Comparison of ENCODE assay signal across 22 mouse cellular contexts in the genomic region with DNA sequence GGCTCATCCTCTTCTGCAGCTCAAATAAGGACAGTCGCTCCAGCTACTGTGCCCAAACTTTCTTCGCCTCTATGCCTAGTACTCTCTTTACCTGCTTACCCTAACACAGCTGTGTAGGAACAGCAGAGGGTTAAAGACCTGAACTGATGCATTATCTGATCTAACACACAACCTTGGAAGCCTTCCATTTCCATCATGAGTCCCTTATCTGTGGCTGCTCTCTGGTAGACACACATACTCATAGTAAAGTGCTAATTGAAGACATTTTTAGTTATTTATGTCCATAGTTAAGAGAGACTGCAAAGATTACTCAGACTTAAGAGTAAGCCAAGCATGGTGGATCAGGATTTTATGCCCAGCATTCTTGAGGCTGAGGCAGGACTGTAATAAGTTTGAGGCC. TPM values are rescaled to one million over a fixed set of nuclear protein-coding genes. Genes with fewer than 3 reads are reported as not detected.
A peak's percentile ranks its signal among the peaks of the same experiment; 100 is the strongest.
DNase-seq lines count a peak whose midpoint lies in the region; ATAC-seq and TF ChIP-seq lines count a peak whose summit lies in the region.
"Had no signal": no experiment of that assay in that cellular context is flagged by ENCODE, and none has a peak within 500 bp of the region (broad histone marks: within the 10 kb centered on the region; RNA-seq: fewer than 3 reads in every experiment).

No protein-coding gene starts in this region.

- 79% methylated on average over 2 of the region's 2 CpGs for WGBS in liver, embryonic 13.5 days (ENCODE audit: insufficient replicate concordance)
- WGBS in liver, postnatal 0 days (ENCODE audit: insufficient replicate concordance), result 87% methylated on average over 2 of the region's 2 CpGs

- peak; percentile 79 for ATAC-seq in erythroblast, adult 5-6 weeks (replicated peaks; ENCODE audit: low FRiP score, poor library complexity, severe bottlenecking)
- ATAC-seq in liver, embryonic 13.5 days (ENCODE audit: low read depth), result peak; percentile 73
- peak; percentile 35 for ATAC-seq in liver, postnatal 0 days
- ATAC-seq: forebrain, embryonic 13.5 days; forebrain, postnatal 0 days; hindbrain, embryonic 16.5 days had no signal

- intact Hi-C loops in left cerebral cortex, postnatal 10 days (cut with DNase I), result no loop called here

- H3K36me3 ChIP-seq in MEL (ENCODE audit: control insufficient read depth in 1 of 2, insufficient read depth in 2 of 2, low read length in 2 of 2), result peaks cover 0 to 10% of the 10 kb centered on the region in 2 experiments; a peak in 2 of 4 replicates
- peaks cover 9% of the 10 kb centered on the region; the same call in 1 of the 2 replicates for H3K36me3 ChIP-seq in liver, embryonic 13.5 days
- H3K36me3 ChIP-seq in liver, postnatal 0 days (replicated peaks; ENCODE audit: insufficient read depth, low read length), result no peaks in the 10 kb centered on the region
- H3K36me3 ChIP-seq: embryonic facial prominence, embryonic 15.5 days; heart, embryonic 13.5 days had no signal

- peak overlapping the region; percentile 43 for H3K4me2 ChIP-seq in liver, embryonic 13.5 days
- peak overlapping the region; percentile 36; the same call in 1 of the 2 replicates for H3K4me2 ChIP-seq in liver, postnatal 0 days (ENCODE audit: low read depth, low read length)
- H3K4me2 ChIP-seq: embryonic facial prominence, embryonic 15.5 days; forebrain, embryonic 13.5 days; heart, embryonic 13.5 days had no signal

- no peak for TF ChIP-seq CTCF in MEL (IDR thresholded peaks at IDR 0.05 in 2 of 3, conservative IDR thresholded peaks at IDR 0.05 in 1 of 3; ENCODE audit: control insufficient read depth in 1 of 3, insufficient read depth in 1 of 3, low read depth in 2 of 3, low read length in 3 of 3, poor library complexity in 1 of 3, severe bottlenecking in 1 of 3)
- TF ChIP-seq CTCF in liver, postnatal 0 days (IDR thresholded peaks at IDR 0.05; ENCODE audit: low read depth), result no peak

- H3K4me1 ChIP-seq in MEL (ENCODE audit: control insufficient read depth in 1 of 2, insufficient read depth in 2 of 2, low read length in 2 of 2), result peaks cover 6 to 7% of the 10 kb centered on the region in 2 experiments
- peaks cover 73% of the 10 kb centered on the region for H3K4me1 ChIP-seq in liver, embryonic 13.5 days (replicated peaks)
- peaks cover 13% of the 10 kb centered on the region for H3K4me1 ChIP-seq in liver, postnatal 0 days (ENCODE audit: insufficient read depth)
- H3K4me1 ChIP-seq: embryonic facial prominence, embryonic 15.5 days; forebrain, embryonic 13.5 days had no signal

- H3K9ac ChIP-seq in MEL (ENCODE audit: control insufficient read depth, low read depth, low read length, poor library complexity, severe bottlenecking), result no peak overlapping the region
- H3K9ac ChIP-seq in liver, embryonic 13.5 days, result peak overlapping the region; percentile 42
- peak overlapping the region; percentile 26; the same call in 1 of the 2 replicates for H3K9ac ChIP-seq in liver, postnatal 0 days (replicated peaks)
- H3K9ac ChIP-seq: embryonic facial prominence, embryonic 15.5 days; forebrain, embryonic 13.5 days; forebrain, postnatal 0 days; heart, embryonic 13.5 days had no signal

- H3K9me3 ChIP-seq in MEL (replicated peaks; ENCODE audit: insufficient read depth, low read length), result no peaks in the 10 kb centered on the region
- H3K9me3 ChIP-seq in liver, embryonic 13.5 days (replicated peaks), result no peaks in the 10 kb centered on the region
- no peaks in the 10 kb centered on the region for H3K9me3 ChIP-seq in liver, postnatal 0 days (ENCODE audit: low read length)
- H3K9me3 ChIP-seq: embryonic facial prominence, embryonic 15.5 days; forebrain, embryonic 13.5 days; heart, embryonic 13.5 days had no signal

- TF ChIP-seq EP300 in MEL (IDR thresholded peaks at IDR 0.05; ENCODE audit: low read depth in 1 of 2, low read length in 2 of 2), result peak; percentile 38 to 62; a peak in 2 of 4 replicates
- TF ChIP-seq EP300 in liver, postnatal 0 days (IDR thresholded peaks at IDR 0.05; ENCODE audit: low read depth), result peak; percentile 72

- H3K27me3 ChIP-seq in MEL (ENCODE audit: control insufficient read depth in 1 of 2, insufficient read depth in 2 of 2, low read length in 2 of 2), result no peaks in the 10 kb centered on the region
- H3K27me3 ChIP-seq in liver, embryonic 13.5 days, result no peaks in the 10 kb centered on the region
- H3K27me3 ChIP-seq in liver, postnatal 0 days (ENCODE audit: insufficient read depth, low read length), result no peaks in the 10 kb centered on the region
- H3K27me3 ChIP-seq: CH12.LX; embryonic facial prominence, embryonic 15.5 days; forebrain, embryonic 13.5 days; heart, embryonic 13.5 days had no signal

- H3K4me3 ChIP-seq in MEL (ENCODE audit: control insufficient read depth in 1 of 2, insufficient read depth in 1 of 2, low read depth in 2 of 2, low read length in 2 of 2), result no peak overlapping the region
- no peak overlapping the region for H3K4me3 ChIP-seq in liver, embryonic 13.5 days (replicated peaks)
- no peak overlapping the region for H3K4me3 ChIP-seq in liver, postnatal 0 days (ENCODE audit: low read depth, low read length)
- H3K4me3 ChIP-seq: embryonic facial prominence, embryonic 15.5 days; forebrain, embryonic 13.5 days; heart, embryonic 13.5 days had no signal

- peak; percentile 50 for DNase-seq in MEL (ENCODE audit: low read depth, low spot score)
- DNase-seq in liver, embryonic 13.5 days, result no peak
- no peak for DNase-seq in liver, postnatal 0 days
- DNase-seq in frontal cortex, postnatal 14 days (ENCODE audit: low spot score in 2 of 2), result no peak
- DNase-seq in left cerebral cortex, postnatal 10 days (ENCODE audit: extremely low spot score in 1 of 2, low spot score in 2 of 2), result no peak
- DNase-seq in layer of hippocampus, postnatal 36 days, result no peak
- DNase-seq: adrenal gland, adult 2 months; adrenal gland, postnatal 36 days; cerebellum, adult 11 months; cerebellum, adult 8-10 months; cerebellum, postnatal 14 days; embryo, embryonic 11 days; forebrain, postnatal 0 days; gastrocnemius, postnatal 36 days; heart, adult 11 months; heart, postnatal 36 days had no signal

- no peak overlapping the region for H3K27ac ChIP-seq in MEL (ENCODE audit: control insufficient read depth, low read depth, low read length)
- H3K27ac ChIP-seq in liver, embryonic 13.5 days, result peak overlapping the region; percentile 94
- peak overlapping the region; percentile 70 for H3K27ac ChIP-seq in liver, postnatal 0 days (ENCODE audit: low read depth)
- H3K27ac ChIP-seq: embryonic facial prominence, embryonic 15.5 days; forebrain, embryonic 13.5 days; heart, embryonic 13.5 days had no signal

- no peak for TF ChIP-seq RAD21 in MEL (IDR thresholded peaks at IDR 0.05; ENCODE audit: low read depth, low read length)

- no peaks in the 10 kb centered on the region for H3K79me2 ChIP-seq in MEL (ENCODE audit: control insufficient read depth, insufficient read depth, low read length, poor library complexity)

- no peak for TF ChIP-seq POLR2A in MEL (IDR thresholded peaks at IDR 0.05; ENCODE audit: control insufficient read depth in 1 of 2, insufficient read depth in 1 of 2, low read depth in 1 of 2, low read length in 2 of 2, poor library complexity in 1 of 2)

TF ChIP-seq in MEL, 35 proteins besides CTCF, POLR2A, EP300 and RAD21:
- TF ChIP-seq USF2 (IDR thresholded peaks at IDR 0.05; ENCODE audit: borderline replicate concordance in 1 of 2, insufficient read depth in 1 of 2, low read depth in 1 of 2, low read length in 2 of 2) (no peak), HCFC1 (IDR thresholded peaks at IDR 0.05; ENCODE audit: low read depth, low read length) (no peak), UBTF (IDR thresholded peaks at IDR 0.05; ENCODE audit: borderline replicate concordance, insufficient read depth, low read depth, low read length) (no peak), KAT2A (conservative IDR thresholded peaks at IDR 0.05; ENCODE audit: low read depth, low read length) (no peak), ZC3H11A (IDR thresholded peaks at IDR 0.05; ENCODE audit: low read depth, low read length) (no peak), ZNF384 (IDR thresholded peaks at IDR 0.05; ENCODE audit: low read depth, low read length) (no peak), GATA1 (IDR thresholded peaks at IDR 0.05; ENCODE audit: low read depth, low read length) (peak; percentile 82), CHD1 (IDR thresholded peaks at IDR 0.05; ENCODE audit: low read depth, low read length) (no peak), NRF1 (IDR thresholded peaks at IDR 0.05; ENCODE audit: insufficient read depth, low read depth, low read length, poor library complexity, severe bottlenecking) (no peak), TAL1 (IDR thresholded peaks at IDR 0.05; ENCODE audit: low read length) (no peak), MEF2A (IDR thresholded peaks at IDR 0.05; ENCODE audit: extremely low read depth, insufficient replicate concordance, low read depth, low read length, poor library complexity, severe bottlenecking) (peak; percentile 34; the same call in 1 of the 2 replicates), TCF12 (IDR thresholded peaks at IDR 0.05; ENCODE audit: low read depth, low read length) (peak; percentile 76), RCOR1 (IDR thresholded peaks at IDR 0.05; ENCODE audit: low read depth, low read length) (peak; percentile 45; the same call in 1 of the 2 replicates), MYC (IDR thresholded peaks at IDR 0.05; ENCODE audit: low read depth, low read length) (no peak), ETS1 (IDR thresholded peaks at IDR 0.05; ENCODE audit: low read depth, low read length) (peak; percentile 72)

RNA-seq across cellular contexts. Expression of a gene that starts 23.2 kb away (rescaled TPM):
- total RNA-seq in MEL (2012; rRNA removed), result 1.3 and 1.8 TPM in 2 replicates
- 1 to 10 TPM in 1 of 2 experiments, not detected in 1; 2.4 TPM for polyA plus RNA-seq in MEL (2012; ENCODE audit: insufficient read depth in 1 of 2, insufficient read length in 2 of 2, low read depth in 1 of 2, low replicate concordance in 2 of 2, missing spikeins in 1 of 2)
- total RNA-seq in erythroblast, adult 5-6 weeks (2015; ENCODE audit: low replicate concordance), result 17.1 and 18.8 TPM in 2 replicates
- total RNA-seq in erythroblast, adult 5-6 weeks (2017; ENCODE audit: low replicate concordance), result 31.9 and 41.0 TPM in 2 replicates
- polyA plus RNA-seq in liver, embryonic 13.5 days (2015; fragmentation: Nextera tagmentation; extraction: Ambion mirVana), result 5.0 and 5.3 TPM in 2 replicates
- 1.6 and 1.8 TPM in 2 replicates for polyA plus RNA-seq in liver, postnatal 0 days (2015; fragmentation: Nextera tagmentation; extraction: Ambion mirVana)
- 10 to 100 TPM; 23.4 to 24.2 TPM for total RNA-seq in left cerebral cortex, postnatal 10 days (2021)
- 10 to 100 TPM; 27.2 to 29.0 TPM for total RNA-seq in layer of hippocampus, postnatal 36 days (2021)
- total RNA-seq: CH12.LX had no signal
